ENCODE assay signal across 10 mouse cellular contexts in the genomic region with DNA sequence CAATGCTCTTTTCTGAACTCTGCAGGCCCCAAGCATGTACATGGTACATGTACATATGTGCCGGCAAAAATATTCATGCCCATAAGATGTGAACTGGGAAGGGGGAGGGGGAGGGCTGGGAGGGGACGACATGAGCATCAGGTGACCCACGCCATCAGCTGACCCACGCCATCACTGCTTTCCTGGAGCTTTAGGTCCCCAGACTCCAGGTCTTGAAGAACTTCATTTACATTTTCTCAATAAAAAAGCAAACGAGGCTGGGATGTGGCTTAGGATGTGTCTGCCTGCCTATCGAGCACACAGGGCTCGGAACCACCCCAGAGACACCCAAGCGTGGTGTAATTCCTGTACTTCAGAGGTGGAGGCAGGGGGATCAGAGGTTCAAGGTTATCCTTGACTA.
"Had no signal": no experiment of that assay in that cellular context is flagged by ENCODE, and none has a peak within 500 bp of the region (broad histone marks: within the 10 kb centered on the region; RNA-seq: fewer than 3 reads in every experiment).

No protein-coding gene starts in this region.

- ATAC-seq: liver, embryonic 12.5 days had no signal

- H3K36me3 ChIP-seq: neural tube, embryonic 15.5 days had no signal

- H3K4me3 ChIP-seq: liver, embryonic 12.5 days; myocyte; neural tube, embryonic 15.5 days had no signal

- H3K4me2 ChIP-seq: liver, embryonic 12.5 days; neural tube, embryonic 15.5 days had no signal

- H3K27ac ChIP-seq: liver, embryonic 12.5 days; neural tube, embryonic 15.5 days had no signal

- H3K27me3 ChIP-seq: liver, embryonic 12.5 days; neural tube, embryonic 15.5 days had no signal

- DNase-seq: kidney, adult 11 months; lung, postnatal 36 days; midbrain, embryonic 14.5 days; right cerebral cortex, adult 18-20 months; right cerebral cortex, postnatal 25 days; thymus, adult 18-20 months; thymus, postnatal 14 days had no signal

- H3K9ac ChIP-seq: liver, embryonic 12.5 days; neural tube, embryonic 15.5 days had no signal

- H3K9me3 ChIP-seq: liver, embryonic 12.5 days; neural tube, embryonic 15.5 days had no signal
